Mouse (Mus musculus) granulocyte monocyte progenitor cell, adult 5-6 weeks (primary cell): ENCODE results near the gene Cdh4. TPM values are rescaled to one million over a fixed set of nuclear protein-coding genes. Genes with fewer than 3 reads are reported as not detected.

Source experiments
- ATAC-seq: replicated peaks from 2 replicates; pipeline ENCODE4 v1.8.0; 2016; ENCODE audit warnings: mild to moderate bottlenecking, moderate TSS enrichment, inconsistent platforms; ENCODE audit not compliant: poor library complexity, severe bottlenecking
- total RNA-seq, 2 experiments: library from RNA; stranded (forward) in 1 of 2; stranded (reverse) in 1 of 2; fragments of 200-712, 200-1000 nt in 1 of 2; fragments of >200 nt in 1 of 2; fragmentation: Nextera tagmentation in 1 of 2; gene quantifications; 2 replicates each; pipeline ENCODE4 v1.2.3; 2014 to 2017

Cdh4 gene
- total RNA-seq, 2 experiments from 2014 or later = not detected

DNA sequence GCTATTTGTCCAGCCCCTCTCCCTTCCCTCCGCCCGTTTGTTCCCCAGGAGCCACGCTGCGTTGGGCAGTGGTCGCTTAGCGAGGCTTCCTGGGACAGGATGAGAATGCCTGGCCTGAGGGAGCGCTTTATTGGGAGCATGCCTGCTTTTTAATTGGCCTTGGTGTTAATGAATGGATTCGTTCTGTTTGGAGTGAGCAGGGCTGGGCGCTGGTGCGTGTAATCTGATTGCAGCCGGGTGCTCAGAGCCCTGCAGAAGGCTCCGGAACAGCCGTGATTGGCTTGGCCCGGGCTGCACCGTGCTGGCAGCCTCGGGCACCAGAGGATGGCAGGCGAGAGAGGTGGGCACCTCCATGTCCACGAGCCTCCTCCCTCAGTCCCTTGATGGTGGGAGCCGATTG is 95.2 kb downstream of the Cdh4 start:
- ATAC-seq = no peak

- ATAC-seq = no peak
Measured at GRCm38 (mm10) chr2:179537800-179538450, 95.7 kb downstream of the Cdh4 start.

DNA sequence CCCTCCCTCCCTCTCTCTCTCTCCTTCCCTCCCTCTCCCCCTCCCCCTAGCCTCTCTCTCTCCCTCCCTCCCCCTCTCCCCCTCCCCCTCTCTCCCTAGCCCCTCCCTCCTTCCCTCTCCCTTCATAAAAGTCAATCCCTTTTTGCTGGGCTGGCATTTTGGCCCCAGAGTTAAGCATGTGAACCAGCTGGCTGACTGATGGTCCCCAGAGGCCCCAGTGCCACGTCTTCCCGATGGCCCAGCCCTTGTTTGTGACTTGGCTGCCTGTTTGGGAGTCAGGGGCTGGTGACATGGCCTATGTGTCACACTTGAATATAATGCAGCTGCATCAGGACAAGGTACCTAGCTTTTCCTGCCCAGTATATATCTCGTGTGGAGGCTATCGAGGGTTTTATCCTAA is 96.3 kb downstream of the Cdh4 start:
- ATAC-seq = no peak

- ATAC-seq = no peak
Measured at GRCm38 (mm10) chr2:179539532-179540245, 97.5 kb downstream of the Cdh4 start.

DNA sequence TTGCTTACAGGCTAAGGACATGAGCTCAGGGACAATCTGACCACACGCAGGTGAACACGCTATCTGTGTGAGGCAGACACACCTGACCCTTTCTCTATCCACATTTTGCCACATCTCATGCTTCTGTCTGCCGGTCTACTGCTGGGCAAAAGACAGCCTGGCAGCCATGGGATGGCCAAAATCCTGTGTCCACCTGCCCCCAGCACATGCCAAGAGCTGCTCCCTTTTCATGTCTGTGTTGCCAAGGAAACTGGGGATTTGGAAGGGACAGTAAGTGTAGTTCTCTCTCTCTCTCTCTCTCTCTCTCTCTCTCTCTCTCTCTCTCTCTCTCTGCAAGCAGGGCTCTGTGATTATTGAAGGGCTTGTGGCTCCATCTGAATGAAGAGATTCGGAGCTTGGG is 98.9 kb downstream of the Cdh4 start:
- ATAC-seq = no peak

- ATAC-seq = no peak
Measured at GRCm38 (mm10) chr2:179547627-179548026, 105.4 kb downstream of the Cdh4 start.

GRCm38 (mm10) chr2:179555928-179556327 is 113.7 kb downstream of the Cdh4 start:
- no peak for ATAC-seq

GRCm38 (mm10) chr2:179562350-179562749 is 120.1 kb downstream of the Cdh4 start:
- ATAC-seq = no peak

DNA sequence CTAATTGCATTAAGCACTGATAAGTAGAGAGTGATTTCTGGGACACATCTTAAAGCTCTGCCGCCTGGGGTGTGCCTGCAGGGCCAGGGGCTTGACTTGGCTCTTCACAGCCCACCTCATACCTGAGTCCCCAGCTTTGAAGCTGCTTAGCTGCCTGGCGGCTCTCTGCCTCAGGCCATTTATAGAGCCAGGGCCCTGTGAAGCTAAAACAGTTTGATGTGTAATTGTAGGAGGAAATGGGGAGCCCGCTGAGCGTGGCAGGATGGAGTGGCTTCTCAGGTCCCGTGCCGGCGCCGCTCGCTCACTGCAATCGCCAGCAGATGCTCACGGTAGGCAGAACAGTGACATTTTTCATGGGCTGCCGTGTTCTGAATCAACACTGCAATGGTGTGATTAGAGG is 123.4 kb downstream of the Cdh4 start:
- ATAC-seq = no peak

DNA sequence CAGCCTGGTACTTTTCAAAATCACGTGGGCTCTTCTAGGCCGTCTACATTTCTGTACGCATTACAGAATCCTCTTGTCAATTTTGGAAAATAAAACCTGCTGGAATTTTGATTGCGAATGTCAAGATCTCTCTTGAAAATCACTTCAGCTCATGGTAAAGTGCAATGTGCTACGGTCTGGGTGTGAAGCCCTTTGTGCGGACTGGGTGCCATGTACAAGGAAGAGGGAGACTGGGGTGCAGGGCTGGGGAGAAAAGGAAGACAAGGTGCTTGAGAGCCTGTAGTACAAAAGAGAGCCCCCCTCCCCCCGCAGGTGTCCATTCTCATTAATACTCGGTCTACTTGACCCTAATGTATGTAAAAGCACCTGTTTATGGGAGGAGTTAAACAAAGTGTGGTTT is 125.7 kb downstream of the Cdh4 start:
- ATAC-seq = no peak

- ATAC-seq = no peak
Measured at GRCm38 (mm10) chr2:179569171-179569570, 126.9 kb downstream of the Cdh4 start.

GRCm38 (mm10) chr2:179571175-179571769 is 129.0 kb downstream of the Cdh4 start:
- ATAC-seq = 0 out of 2 replicates have a peak, but pooled peaks have one; percentile 17

DNA sequence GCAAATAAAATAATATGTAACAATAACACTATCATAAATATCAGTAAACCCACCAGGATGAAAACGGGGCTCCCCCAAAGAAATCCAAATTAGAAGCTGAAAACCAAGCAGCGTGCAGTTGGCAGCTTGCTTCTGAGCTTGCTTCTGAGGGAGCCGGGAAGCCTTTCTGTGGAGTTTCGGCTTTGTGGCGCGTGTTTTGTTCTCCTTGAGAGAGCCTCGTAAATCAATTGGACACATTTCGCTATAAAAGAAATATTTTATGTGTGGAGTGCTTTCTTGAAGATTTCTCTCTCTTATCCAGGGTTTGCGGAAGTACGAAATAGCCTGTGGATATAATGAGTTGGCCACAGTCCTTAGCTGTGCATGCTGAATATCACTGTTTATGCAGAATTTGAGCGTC is 131.1 kb downstream of the Cdh4 start:
- no peak for ATAC-seq

- ATAC-seq = no peak
Measured at GRCm38 (mm10) chr2:179573786-179574185, 131.6 kb downstream of the Cdh4 start.

DNA sequence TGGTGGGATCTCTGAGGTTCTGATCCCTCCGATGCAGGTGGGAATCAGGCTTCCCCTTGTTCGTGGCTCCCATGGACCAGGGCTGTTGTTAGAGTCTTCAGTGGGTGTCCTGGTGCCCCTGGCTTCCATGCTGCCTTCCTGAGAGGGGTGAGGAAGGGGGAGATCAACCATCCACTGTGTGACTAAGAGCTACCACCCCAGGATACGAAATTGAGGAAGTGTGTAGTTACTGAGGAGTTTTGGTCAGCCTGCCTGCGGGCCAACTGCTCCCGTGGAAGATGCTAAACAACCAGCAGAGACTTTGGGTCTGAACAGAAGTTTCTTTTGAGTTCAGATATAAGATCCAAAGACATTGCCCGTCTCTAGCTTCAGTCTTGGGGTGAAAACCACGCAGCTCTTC is 133.4 kb downstream of the Cdh4 start:
- peak; percentile 71 for ATAC-seq

GRCm38 (mm10) chr2:179576221-179576620 is 134.0 kb downstream of the Cdh4 start:
- ATAC-seq = peak; percentile 21; the same call in 1 of the 2 replicates

DNA sequence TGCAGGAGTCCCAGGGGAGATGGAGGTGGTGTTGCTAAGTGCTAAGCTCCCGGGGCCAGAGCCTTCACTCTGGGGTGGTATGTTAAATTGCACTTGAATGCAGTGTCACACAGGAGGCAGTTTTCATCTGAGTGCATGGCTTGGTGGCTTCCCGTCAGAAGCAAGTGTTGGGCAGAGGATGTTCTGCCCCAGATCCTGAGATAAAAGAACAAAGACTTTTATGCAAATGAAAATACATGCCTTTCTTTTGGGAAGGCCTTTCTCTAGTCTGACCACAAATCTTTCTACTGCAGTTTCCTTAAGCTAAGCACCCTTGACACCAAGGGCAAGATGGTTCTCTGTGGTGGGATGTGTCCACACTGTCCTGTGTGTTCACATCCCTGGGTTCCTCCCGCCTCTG is 136.1 kb downstream of the Cdh4 start:
- ATAC-seq = no peak

DNA sequence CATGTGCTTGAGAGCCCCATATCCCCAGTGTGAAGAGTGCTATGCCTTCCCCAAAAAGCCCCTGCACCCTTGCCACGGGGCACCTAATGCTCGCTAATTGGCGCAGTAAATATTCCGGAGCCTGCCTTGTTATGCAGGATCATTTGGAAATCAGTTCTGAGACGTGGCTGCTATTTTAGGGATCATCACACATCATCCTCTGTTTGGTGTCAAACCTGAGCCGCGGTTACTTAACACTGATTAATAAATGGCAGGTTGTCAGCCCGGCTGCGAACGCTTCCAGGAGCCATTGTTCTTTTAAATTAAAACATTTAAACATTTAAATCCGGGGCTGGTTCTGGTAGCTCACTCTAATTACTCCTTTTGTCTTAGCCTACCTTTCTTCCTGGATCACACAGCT is 136.6 kb downstream of the Cdh4 start:
- ATAC-seq = no peak

GRCm38 (mm10) chr2:179580415-179580814 is 138.2 kb downstream of the Cdh4 start:
- no peak for ATAC-seq

DNA sequence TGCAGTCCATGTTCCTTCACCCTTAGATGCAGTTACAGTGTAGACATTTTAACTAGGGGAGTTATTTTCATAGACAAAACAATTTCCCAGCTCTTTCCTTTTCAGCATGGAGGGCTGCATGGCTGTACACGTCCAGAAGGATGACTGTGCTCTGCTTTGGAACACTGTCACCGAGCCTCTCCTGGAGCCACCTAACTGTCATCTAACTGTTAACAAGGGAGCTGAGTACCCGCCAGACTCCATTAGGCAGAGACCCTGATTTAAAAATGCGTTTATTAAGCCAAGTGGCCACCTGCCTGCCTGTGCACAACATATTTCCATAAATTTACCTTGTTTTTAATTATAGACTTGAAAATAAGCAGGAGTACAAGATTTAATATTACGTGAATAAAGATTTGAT is 138.8 kb downstream of the Cdh4 start:
- no peak for ATAC-seq

- no peak for ATAC-seq
Measured at GRCm38 (mm10) chr2:179582966-179583365, 140.7 kb downstream of the Cdh4 start.

DNA sequence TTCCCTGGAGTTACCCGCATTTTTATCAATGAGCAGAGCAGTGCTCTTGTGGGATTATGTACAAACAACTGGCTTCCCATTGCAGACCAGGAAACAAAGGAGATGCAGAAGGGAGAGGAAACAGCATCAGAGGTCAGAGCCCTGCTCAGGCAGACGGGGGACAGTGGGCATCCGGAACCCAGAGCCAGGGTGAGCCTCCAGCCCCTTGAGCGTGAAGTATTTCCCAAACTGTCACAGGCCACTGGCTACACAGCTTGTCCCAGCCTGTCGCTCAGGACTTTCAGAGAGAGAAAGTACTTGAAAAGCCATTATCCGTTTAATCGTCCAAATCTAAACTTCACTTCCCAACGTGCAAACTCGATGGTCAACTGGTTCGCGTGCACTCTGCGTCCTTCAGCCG is 142.4 kb downstream of the Cdh4 start:
- no peak for ATAC-seq
